Comparison of ENCODE assay signal across 8 mouse cellular contexts in genomic region chr9:67040963-67041839, GRCm38 (mm10). TPM values are rescaled to one million over a fixed set of nuclear protein-coding genes. Genes with fewer than 3 reads are reported as not detected.
DNase-seq lines count a peak whose midpoint lies in the region; ATAC-seq lines count a peak whose summit lies in the region.

No protein-coding gene starts in this region.

- H3K27ac ChIP-seq in hindbrain, embryonic 13.5 days: 0 out of 2 replicates have a peak overlapping the region, but pooled peaks have one; percentile 13
- H3K27ac ChIP-seq in lung, embryonic 15.5 days: peak overlapping the region; percentile 74

- 64% methylated on average over 4 of the region's 4 CpGs for WGBS in hindbrain, embryonic 13.5 days
- WGBS in lung, embryonic 15.5 days: 21% methylated on average over 4 of the region's 4 CpGs

- H3K4me1 ChIP-seq in hindbrain, embryonic 13.5 days (replicated peaks): peaks cover 44% of the 10 kb centered on the region
- H3K4me1 ChIP-seq in lung, embryonic 15.5 days: peaks cover 74% of the 10 kb centered on the region

- H3K4me2 ChIP-seq in hindbrain, embryonic 13.5 days: peak overlapping the region; percentile 75
- peak overlapping the region; percentile 91 for H3K4me2 ChIP-seq in lung, embryonic 15.5 days

- peak overlapping the region; percentile 80; the same call in 1 of the 2 replicates for H3K4me3 ChIP-seq in hindbrain, embryonic 13.5 days
- H3K4me3 ChIP-seq in lung, embryonic 15.5 days: peak overlapping the region; percentile 58

- H3K36me3 ChIP-seq in hindbrain, embryonic 13.5 days: peaks cover 1% of the 10 kb centered on the region
- peaks cover 10% of the 10 kb centered on the region; the same call in 1 of the 2 replicates for H3K36me3 ChIP-seq in lung, embryonic 15.5 days

- no peaks in the 10 kb centered on the region for H3K9me3 ChIP-seq in hindbrain, embryonic 13.5 days
- no peaks in the 10 kb centered on the region for H3K9me3 ChIP-seq in lung, embryonic 15.5 days

- H3K9ac ChIP-seq in hindbrain, embryonic 13.5 days: peak overlapping the region; percentile 21
- peak overlapping the region; percentile 5; the same call in 1 of the 2 replicates for H3K9ac ChIP-seq in lung, embryonic 15.5 days

- no peak for ATAC-seq in hindbrain, embryonic 13.5 days (ENCODE audit: low FRiP score)
- ATAC-seq in lung, embryonic 15.5 days (ENCODE audit: borderline replicate concordance, extremely low read depth, low FRiP score, low TSS enrichment): no peak

- peak; percentile 51 to 81 for DNase-seq in adrenal gland, adult (ENCODE audit: inconsistent age in 2 of 2, low spot score in 1 of 2)
- DNase-seq in adrenal gland, postnatal 4 days (ENCODE audit: low spot score in 2 of 2): no peak
- DNase-seq in NIH3T3 (ENCODE audit: low read depth): peak; percentile 53
- DNase-seq in Muller cell, postnatal 12 days (ENCODE audit: inconsistent ontology term): no peak
- DNase-seq in layer of hippocampus, postnatal 14 days (ENCODE audit: low spot score in 2 of 2): no peak
- no peak for DNase-seq in left cerebral cortex, adult 9 months (ENCODE audit: low spot score in 2 of 2)

- H3K27me3 ChIP-seq in hindbrain, embryonic 13.5 days: peaks cover 8% of the 10 kb centered on the region
- no peaks in the 10 kb centered on the region for H3K27me3 ChIP-seq in lung, embryonic 15.5 days

RNA-seq across cellular contexts. Expression of gene Tpm1, which starts 8.0 kb away (rescaled TPM):
- 100 to 1,000 TPM; 322 to 392 TPM for total RNA-seq in adrenal gland, postnatal 4 days (2021)
- 165 and 182 TPM in 2 replicates for polyA plus RNA-seq in hindbrain, embryonic 13.5 days (2015; fragmentation: Nextera tagmentation; extraction: Ambion mirVana)
- 747 and 774 TPM in 2 replicates for polyA plus RNA-seq in lung, embryonic 15.5 days (2015; fragmentation: Nextera tagmentation; extraction: Ambion mirVana)
- total RNA-seq in layer of hippocampus, postnatal 14 days (2021): 100 to 1,000 TPM; 230 to 252 TPM

Comparison
In these comparisons a context has a peak if more than half of its experiments do, and no peak if none do; other contexts are left out.
1. DNase-seq: peak in adrenal gland, adult (2 of 2) and NIH3T3 (single experiment); none in adrenal gland, postnatal 4 days (0 of 2), Muller cell, postnatal 12 days (single experiment), layer of hippocampus, postnatal 14 days (0 of 2) and left cerebral cortex, adult 9 months (0 of 2).